Mouse (Mus musculus) heart, adult 11 months (tissue): ENCODE results near the gene Igf2.
A peak's percentile ranks its signal among the peaks of the same experiment; 100 is the strongest.

Experiments
- DNase-seq: peaks from one replicate; pipeline ENCODE4 v3.0.0; 2022

Gene Igf2

DNA sequence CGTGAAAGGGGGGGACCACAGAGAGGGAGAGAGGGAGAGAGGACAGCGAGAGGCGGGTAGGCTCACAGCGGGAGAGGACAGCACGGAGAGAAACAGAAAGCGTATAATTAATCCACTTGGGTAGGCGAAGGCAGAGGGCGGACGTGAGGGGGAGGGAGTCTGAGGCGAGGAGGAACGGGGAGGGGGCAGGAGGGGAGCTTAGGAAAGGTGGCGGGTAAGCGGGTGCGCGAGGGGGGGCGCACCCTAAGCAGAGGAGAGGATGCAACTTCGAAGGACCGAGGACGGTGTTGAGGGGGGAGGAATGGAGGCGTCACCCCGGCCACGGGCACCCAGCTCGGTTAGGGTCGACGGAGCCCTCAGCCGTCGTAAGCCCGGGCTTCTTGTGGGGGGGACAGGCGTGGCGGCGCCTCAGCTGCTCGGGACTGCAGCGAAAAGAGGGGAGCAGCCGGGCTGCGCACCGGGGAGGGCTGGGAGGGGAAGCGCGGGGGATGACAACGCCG lies 7.9 kb downstream of the Igf2 start:
- DNase-seq = no peak

- DNase-seq = no peak
Observed at GRCm38 (mm10) chr7:142657821-142658614, 8.6 kb downstream of the Igf2 start.

GRCm38 (mm10) chr7:142657341-142657791 lies 9.2 kb downstream of the Igf2 start:
- peak; percentile 92 for DNase-seq

- DNase-seq = no peak
Observed at GRCm38 (mm10) chr7:142656055-142656454, 10.6 kb downstream of the Igf2 start.

GRCm38 (mm10) chr7:142655633-142656032 lies 11.0 kb downstream of the Igf2 start:
- DNase-seq = no peak

DNA sequence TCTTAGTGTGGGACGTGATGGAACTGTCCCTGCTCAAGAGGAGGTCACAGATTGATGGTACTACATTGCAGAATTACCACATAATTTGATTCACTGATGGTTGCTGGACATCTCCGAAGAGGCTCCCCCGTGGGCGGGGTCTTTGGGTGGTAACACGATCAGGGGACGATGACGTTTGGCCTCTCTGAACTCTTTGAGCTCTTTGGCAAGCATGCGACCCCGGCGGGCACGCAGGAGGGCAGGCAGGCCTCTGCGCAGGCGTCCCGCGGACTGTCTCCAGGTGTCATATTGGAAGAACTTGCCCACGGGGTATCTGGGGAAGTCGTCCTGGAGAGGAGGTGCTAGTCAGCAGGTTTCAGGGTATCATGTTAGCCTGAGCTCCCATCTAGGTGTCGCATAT lies 12.9 kb downstream of the Igf2 start:
- no peak for DNase-seq

DNA sequence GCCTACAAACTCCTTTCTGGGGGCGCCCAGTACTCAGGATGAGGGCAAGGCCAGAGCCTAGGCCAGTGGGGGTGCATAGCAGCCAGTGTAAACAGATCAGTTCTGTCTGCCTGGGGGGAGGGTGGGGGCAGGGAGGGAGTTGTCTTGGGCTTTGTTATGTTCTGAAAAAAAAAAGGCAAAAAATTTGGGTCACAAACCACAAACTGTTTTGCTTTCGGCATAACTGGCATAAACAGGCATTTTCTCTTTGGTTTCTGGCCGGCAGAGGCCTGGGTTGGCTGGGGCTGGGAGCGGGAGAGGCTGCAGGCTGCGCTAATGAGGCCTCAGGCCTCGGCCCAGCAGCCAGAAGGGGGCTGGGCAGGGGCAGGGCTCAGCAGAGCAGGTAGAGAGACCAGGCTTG lies 19.9 kb downstream of the Igf2 start:
- DNase-seq = no peak

DNA sequence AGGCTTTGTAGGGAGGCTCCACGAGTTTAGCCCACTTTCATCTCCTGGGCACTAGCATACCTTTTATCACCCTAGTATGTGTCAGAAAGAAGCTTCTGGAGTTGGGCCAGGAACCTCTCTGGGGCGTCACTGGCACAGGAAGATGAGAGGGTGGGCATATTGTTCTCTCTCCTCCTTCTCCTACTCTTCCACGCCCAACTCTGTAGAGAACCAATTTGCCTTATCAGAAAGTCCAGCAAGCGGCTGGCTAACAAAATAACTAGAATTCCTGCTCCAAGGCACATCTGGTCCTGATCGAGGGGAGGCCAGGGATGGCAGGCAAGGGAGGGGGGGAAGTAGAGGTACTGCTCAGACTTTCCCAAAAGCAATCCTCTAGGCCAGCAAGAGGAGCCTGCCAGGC lies 21.6 kb downstream of the Igf2 start:
- DNase-seq = no peak

- DNase-seq = peak; percentile 54
Observed at GRCm38 (mm10) chr7:142636178-142636577, 30.4 kb downstream of the Igf2 start.

DNA sequence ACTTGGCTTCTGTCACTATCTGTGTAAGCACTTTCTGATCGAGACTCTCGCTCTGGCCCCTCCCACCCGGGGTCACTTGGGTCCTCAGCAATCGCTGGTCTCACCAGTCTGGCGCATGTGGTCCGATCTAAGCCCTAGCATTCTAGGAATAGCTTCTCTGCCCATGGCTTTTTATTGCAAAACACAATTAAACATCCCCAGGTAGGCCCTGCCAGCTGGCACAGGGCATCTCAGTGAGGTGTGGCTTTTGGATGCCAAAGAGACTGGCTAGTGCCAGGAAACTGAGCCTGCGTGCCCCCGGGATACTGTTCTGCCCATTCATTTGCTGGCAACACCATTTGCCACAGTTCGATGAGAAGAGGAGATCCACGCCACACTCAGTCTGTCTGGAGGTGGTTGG lies 35.9 kb downstream of the Igf2 start:
- DNase-seq = no peak

DNA sequence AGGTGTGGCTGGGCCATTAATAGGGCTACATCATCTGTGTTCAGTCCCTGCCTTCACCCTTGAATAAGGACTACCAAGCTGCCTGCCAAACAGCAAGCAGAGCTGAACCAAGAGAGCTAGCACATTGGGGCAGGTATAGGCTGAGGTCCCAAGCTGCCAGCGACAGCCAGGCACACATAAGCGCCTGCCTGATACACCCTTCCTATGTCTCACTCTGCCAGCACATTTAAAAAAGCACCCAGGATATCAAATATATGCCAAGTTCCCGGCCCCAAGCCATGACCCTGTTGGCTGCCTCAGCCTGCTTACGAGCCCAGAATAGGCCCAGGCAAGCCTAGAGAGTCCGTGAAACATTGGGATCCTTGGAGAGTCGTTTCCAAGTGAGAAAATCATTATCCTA lies 36.8 kb downstream of the Igf2 start:
- peak; percentile 92 for DNase-seq

- peak; percentile 88 for DNase-seq
Observed at GRCm38 (mm10) chr7:142622180-142622579, 44.4 kb downstream of the Igf2 start.

- no peak for DNase-seq
Observed at GRCm38 (mm10) chr7:142613077-142613476, 53.5 kb downstream of the Igf2 start.

GRCm38 (mm10) chr7:142610627-142611406 lies 55.8 kb downstream of the Igf2 start:
- peak; percentile 92 for DNase-seq

DNA sequence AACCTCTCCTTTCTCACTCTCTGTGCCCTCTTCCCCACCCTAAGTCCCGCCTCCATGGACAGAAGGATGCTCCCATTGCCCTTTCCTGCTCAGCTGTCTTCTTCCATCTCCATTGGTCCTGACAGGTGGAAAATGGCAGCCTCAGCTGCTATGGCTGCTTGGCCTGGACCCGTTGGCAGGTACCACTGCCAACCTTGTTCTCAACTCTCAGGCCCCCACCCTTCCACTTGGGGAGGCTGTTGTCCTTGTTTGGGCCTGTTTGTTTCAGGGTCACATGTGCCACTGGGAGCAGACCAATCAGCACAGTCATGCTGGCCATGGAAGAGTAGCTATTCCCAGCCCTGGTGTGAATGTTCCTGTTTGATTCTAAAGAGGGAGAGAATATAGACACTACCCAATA lies 65.7 kb downstream of the Igf2 start:
- DNase-seq = no peak
